20 mouse cellular contexts compared by ENCODE assay signal in genomic region chr7:109516500-109516899, GRCm38 (mm10). TPM values are rescaled to one million over a fixed set of nuclear protein-coding genes. Genes with fewer than 3 reads are reported as not detected.
"Had no signal": no experiment of that assay in that cellular context is flagged by ENCODE, and none has a peak within 500 bp of the region (broad histone marks: within the 10 kb centered on the region; RNA-seq: fewer than 3 reads in every experiment).

No protein-coding gene starts in this region.

- H3K4me2 ChIP-seq: lung, embryonic 14.5 days; midbrain, embryonic 12.5 days; neural tube, embryonic 13.5 days; neural tube, embryonic 15.5 days had no signal

- H3K27ac ChIP-seq: midbrain, embryonic 10.5 days; midbrain, embryonic 12.5 days; neural tube, embryonic 13.5 days; neural tube, embryonic 15.5 days had no signal

- DNase-seq: lung, adult 18-20 months; lung, embryonic 14.5 days; lung, postnatal 10 days; lung, postnatal 4 days; midbrain, embryonic 14.5 days; retina, postnatal 1 day; right cerebral cortex, adult 18-20 months; right cerebral cortex, postnatal 25 days; right cerebral cortex, postnatal 4 days; spleen, adult 18-20 months; thymus, adult 2 months; thymus, postnatal 25 days had no signal

- H3K27me3 ChIP-seq: midbrain, embryonic 12.5 days; neural tube, embryonic 13.5 days; neural tube, embryonic 15.5 days had no signal

- ATAC-seq: midbrain, embryonic 16.5 days had no signal

- H3K9me3 ChIP-seq: midbrain, embryonic 10.5 days; midbrain, embryonic 12.5 days; neural tube, embryonic 13.5 days; neural tube, embryonic 15.5 days had no signal

- H3K9ac ChIP-seq: lung, embryonic 14.5 days; midbrain, embryonic 12.5 days; neural tube, embryonic 13.5 days; neural tube, embryonic 15.5 days had no signal

- H3K4me3 ChIP-seq: midbrain, embryonic 10.5 days; midbrain, embryonic 12.5 days; myocyte; neural tube, embryonic 13.5 days; neural tube, embryonic 15.5 days had no signal

RNA-seq across cellular contexts. Expression of gene Trim66, which starts 8.6 kb away (rescaled TPM):
- total RNA-seq: megakaryocyte, adult 5-6 weeks; megakaryocyte-erythroid progenitor cell, adult 5-6 weeks had no signal
